Mouse (Mus musculus): ENCODE data around the gene Sgms1.
"Not testable (repeated sequence)": the region's sequence is repeated elsewhere in the genome, so short reads cannot be mapped to it uniquely, and the experiment has no call there.

The Sgms1 gene

DNA sequence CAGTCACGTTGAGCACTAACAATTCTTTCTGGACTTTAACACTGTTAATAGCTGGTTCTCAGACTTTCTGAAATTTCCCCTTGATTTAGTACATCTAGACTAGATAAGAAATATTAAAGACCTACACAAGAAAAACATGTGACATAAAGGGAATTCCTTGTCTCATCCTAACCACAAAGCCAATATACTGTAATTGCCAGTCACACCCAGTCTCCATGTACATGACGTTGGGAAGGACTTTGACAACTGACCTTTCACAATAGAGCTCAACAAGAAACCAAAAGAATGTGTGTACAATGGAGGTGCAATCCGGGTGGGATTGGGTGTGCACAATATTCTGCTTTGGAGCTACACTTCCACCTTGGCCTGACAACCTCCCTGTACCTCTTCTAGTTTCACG lies 297.2 kb downstream of the Sgms1 start:
- no peak for DNase-seq (ENCODE audit: low read depth, low spot score)

DNA sequence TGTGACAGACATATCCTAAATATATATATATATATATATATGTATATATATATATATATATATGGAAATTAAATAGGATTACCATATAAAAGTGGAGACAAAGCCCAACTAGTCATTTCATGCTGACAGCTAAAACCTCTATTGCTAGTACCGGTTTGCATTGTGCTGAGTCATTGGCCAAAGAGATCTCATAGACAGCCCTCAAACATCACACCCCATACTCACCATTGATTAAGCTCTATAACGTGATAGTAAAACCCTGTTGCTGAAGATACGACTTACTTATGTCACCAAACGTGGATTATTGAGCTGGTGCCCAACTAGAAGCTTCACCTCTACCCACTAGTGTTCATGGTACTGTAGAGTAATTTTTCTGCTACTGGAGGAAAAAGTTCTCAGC lies 298.7 kb downstream of the Sgms1 start:
- DNase-seq (ENCODE audit: low read depth, low spot score) = no peak

DNA sequence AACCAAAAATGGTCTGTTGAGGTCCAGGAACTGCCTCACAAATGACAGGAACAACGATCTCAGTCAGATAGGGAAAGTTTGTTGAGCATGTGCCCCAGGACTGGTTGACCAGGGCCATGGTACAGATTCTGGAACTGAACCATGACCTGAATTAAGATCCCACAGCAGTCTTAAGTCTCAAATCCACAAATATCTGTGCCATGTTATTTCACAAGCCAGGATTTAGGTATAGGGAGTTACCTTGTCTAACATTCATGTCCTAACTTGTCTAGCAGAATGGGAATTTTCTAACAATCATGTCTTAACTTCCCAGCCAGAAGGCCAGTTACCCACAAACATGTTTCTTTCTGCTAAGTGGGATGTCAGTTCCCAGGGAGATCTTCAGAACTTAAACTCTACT lies 300.9 kb downstream of the Sgms1 start:
- no peak for DNase-seq (ENCODE audit: low read depth, low spot score)

DNA sequence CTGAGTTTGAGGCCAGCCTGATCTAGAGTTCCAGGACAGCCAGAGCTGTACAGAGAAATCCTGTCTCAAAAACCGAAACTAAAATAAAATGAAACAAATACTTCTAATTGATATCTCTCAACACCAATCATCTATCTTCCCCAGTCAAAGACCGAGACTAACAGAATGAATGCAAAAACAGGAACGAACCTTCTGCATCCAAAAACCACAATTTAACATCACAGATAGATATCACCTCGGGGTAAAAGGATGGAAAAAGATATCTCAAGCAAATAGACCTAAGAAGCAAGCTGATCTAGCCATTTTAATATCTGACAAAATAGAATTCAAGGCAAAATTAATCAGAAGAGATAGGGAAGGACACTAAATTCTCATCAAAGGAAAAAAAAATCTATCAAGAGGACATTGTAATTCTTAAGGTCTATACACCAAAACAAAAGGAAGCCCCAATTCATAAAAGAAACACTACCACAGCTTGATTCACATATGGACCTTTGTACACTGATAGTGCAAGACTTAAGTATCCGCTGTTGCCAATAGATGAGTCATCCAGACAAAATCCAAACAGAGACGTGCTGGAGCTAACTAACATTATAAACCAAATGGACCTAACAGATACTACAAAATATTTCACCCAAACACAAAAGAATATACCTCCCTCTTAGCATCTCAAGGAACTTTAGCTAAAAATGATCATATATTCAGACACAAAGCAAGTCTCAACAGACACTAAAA lies 301.6 kb downstream of the Sgms1 start:
- DNase-seq (ENCODE audit: low read depth, low spot score) = peak; percentile 78

DNA sequence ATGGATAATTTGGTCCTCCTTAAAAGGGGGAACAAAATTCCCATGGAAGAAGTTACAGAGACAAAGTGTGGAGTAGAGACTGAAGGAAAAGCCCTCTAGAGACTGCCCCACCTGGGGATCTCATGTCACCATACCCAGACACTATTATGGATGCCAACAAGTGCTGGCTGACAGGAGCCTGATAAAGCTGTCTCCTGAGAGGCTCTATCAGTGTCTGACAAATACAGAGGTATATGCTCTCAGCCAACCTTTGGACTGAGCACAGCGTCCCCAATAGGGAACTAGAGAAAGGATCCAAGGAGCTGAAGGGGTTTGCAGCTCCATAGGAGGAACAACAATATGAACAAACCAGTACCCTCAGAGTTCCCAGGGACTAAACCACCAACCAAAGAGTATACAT lies 304.7 kb downstream of the Sgms1 start:
- not testable (repeated sequence) for DNase-seq (ENCODE audit: low read depth, low spot score)

Measured in 3T3-L1 (cell line).